Mouse (Mus musculus): ENCODE results near the gene Ttc28.

- no peak for TF ChIP-seq CTCF (IDR thresholded peaks at IDR 0.05; ENCODE audit: low read depth)
- TF ChIP-seq EP300 (optimal IDR thresholded peaks at IDR 0.05): no peak
These were observed 133.0 kb downstream of the Ttc28 start for GRCm38 (mm10) chr5:111012587-111012986.

Measured in stomach, postnatal 0 days (tissue).